Mouse (Mus musculus) heart, adult 2 months (tissue): Measurements from ENCODE around the gene Elmod2. TPM values are rescaled to one million over a fixed set of nuclear protein-coding genes. Genes with fewer than 3 reads are reported as not detected.

Source experiments
- DNase-seq, 2 experiments: peaks; one replicate each; pipeline ENCODE4 v3.0.0; 2021
- H3K27ac ChIP-seq: fragments of 200-600 bp; 2 replicates; pipeline ENCODE4 v1.8.1; 2022
- H3K27me3 ChIP-seq: fragments of 200-500 bp; 2 replicates; pipeline ENCODE4 v1.6.1; 2012; ENCODE audit warnings: mild to moderate bottlenecking, low read length, inconsistent platforms, mixed read lengths; ENCODE audit not compliant: control insufficient read depth, insufficient read depth
- H3K36me3 ChIP-seq: fragments of 200-500 bp; 2 replicates; pipeline ENCODE4 v1.6.1; 2012; ENCODE audit warnings: low read length, inconsistent platforms; ENCODE audit not compliant: control insufficient read depth, insufficient read depth
- H3K4me1 ChIP-seq: fragments of 200-500 bp; 2 replicates; pipeline ENCODE4 v1.6.1; 2011; ENCODE audit warnings: low read length; ENCODE audit not compliant: control insufficient read depth, insufficient read depth
- H3K4me3 ChIP-seq: fragments of 200-600 bp; 2 replicates; pipeline ENCODE4 v1.8.1; 2022
- H3K79me2 ChIP-seq: fragments of 200-500 bp; replicated peaks from 2 replicates; pipeline ENCODE4 v1.6.1; 2012; ENCODE audit warnings: mild to moderate bottlenecking, inconsistent platforms, low read length, moderate library complexity, mixed read lengths; ENCODE audit not compliant: control insufficient read depth, insufficient read depth
- H3K9ac ChIP-seq: fragments of 200-500 bp; 2 replicates; pipeline ENCODE4 v1.6.1; 2012; ENCODE audit warnings: low read depth, mild to moderate bottlenecking, control low read depth, inconsistent platforms, low read length, mixed read lengths
- CTCF ChIP-seq: fragments of 200-600 bp; IDR thresholded peaks from 2 replicates; pipeline ENCODE4 v1.8.1; 2022; ENCODE audit warnings: antibody characterized with exemption, mild to moderate bottlenecking, moderate library complexity
- EP300 ChIP-seq: fragments of 200-500 bp; IDR thresholded peaks from 2 replicates; pipeline ENCODE4 v1.6.1; 2011; ENCODE audit warnings: low read depth, low read length, control low read depth; ENCODE audit not compliant: insufficient read depth
- POLR2A ChIP-seq: fragments of 200-500 bp; IDR thresholded peaks from 2 replicates; pipeline ENCODE4 v1.6.1; 2011; ENCODE audit warnings: mild to moderate bottlenecking, low read depth, low read length, control low read depth; ENCODE audit not compliant: insufficient read depth
- WGBS: fragments of 180-500 bp; shearing (Covaris S2); methylation state at CpG from one replicate; pipeline ENCODE4 v1.1.7; 2018; 5-methylcytosine and 5-hydroxymethylcytosine counted together
- intact Hi-C: fragments of 180-260 bp; cut with DNase I; formaldehyde crosslinking; loops from one replicate; pipeline ENCODE4 v1.15.1; 2025
- long read RNA-seq: library from polyadenylated mRNA; stranded (forward); transcript quantifications from one replicate; pipeline ENCODE4 v2.0.0, GENCODE M21; 2021
- polyA plus RNA-seq: library from polyadenylated mRNA; depleted of rRNA; stranded (reverse); fragments of >200 nt; gene quantifications from 2 replicates; pipeline ENCODE4 v1.2.3, GENCODE M21; 2012; rRNA removed
- total RNA-seq, 2 experiments: library from RNA; stranded (reverse); gene quantifications; 2 replicates each; pipeline ENCODE4 v1.2.3; 2021

Gene Elmod2
- total RNA-seq (1 to 10 TPM; 7.7 to 8.3 TPM), polyA plus RNA-seq (2.7 and 5.9 TPM in 2 replicates)
- long read RNA-seq, full-length matches to known transcripts: 6 of 7 reads
- long read RNA-seq, partial matches to known transcripts: 0 of 7 reads
- long read RNA-seq, other reads (novel, unspliced or antisense): 1 of 7 reads

DNA sequence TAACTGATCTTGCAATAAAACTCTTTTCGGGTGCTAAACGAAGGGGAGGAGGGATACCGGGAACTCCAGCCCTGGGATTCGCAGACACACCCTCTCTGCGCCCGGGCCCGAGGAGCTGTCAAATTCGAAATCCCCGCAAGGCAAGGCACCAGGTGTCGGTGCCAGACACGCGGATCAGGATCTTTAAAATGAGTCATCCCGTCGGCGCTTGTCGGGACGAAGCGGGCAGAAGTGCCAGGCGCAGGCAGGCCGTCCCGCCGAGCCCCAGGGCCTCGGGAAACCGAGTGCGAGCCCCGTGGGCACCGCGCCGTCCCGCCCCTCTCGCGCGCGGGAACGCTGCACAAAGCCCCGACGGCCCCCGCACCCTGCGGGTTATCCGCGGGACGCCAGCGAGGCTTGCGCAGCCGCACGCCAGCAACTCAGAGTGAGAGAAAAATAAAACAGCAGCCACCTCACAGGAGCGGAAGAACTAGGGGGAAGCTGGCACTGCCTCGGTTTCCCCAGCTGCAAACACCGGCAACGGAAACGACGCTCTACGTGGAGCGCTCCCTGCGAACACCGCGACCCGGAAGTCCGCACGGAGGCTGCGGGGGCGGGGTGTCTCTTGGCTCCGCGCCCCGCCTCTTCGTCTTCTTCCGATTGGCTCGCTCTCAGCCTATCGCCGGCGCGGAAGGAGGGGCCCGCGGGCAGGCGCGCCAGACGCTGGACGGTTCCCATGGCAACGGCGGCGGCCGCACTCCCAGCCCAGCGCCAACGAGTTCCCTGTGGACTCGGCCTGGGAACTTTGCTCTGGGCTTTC lies at the start of gene Elmod2:
Gene Elmod2, minus strand, starts transcription at position 588 of the 799 bp plus-strand sequence.
- Histone ChIP-seq H3K4me1 (no peaks in the 10 kb centered on the region; the same call in 1 of the 2 replicates), H3K27ac (peak within 1 kb of the TSS; percentile 84)

DNA sequence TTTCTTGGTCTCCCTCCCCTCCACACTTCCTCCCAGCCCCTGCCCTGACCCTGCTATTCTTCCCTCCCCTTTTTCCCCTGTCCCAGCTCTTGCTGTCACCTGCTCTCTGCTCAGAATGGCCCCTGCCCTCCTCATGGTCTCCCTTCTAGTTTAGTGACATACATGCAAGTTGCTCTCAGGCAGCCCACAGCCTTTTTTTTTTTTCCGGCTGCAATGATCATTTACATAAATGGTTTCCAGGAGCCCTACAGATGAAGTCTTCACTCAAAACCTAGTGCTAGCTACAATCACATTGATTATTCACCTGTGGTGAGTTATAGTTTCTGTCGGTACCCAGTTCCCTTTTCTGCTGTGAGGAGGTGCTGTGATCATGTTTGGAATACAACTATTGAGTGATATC lies 48.7 kb upstream of the Elmod2 start:
- Histone ChIP-seq H3K9ac (no peak overlapping the region), H3K4me1 (no peaks in the 10 kb centered on the region), H3K4me3 (no peak overlapping the region), H3K79me2 (no peaks in the 10 kb centered on the region), H3K36me3 (no peaks in the 10 kb centered on the region), H3K27ac (no peak overlapping the region), H3K27me3 (no peaks in the 10 kb centered on the region)
- DNase-seq: no peak
- 72% methylated on average over 2 of the region's 2 CpGs for WGBS
- intact Hi-C loops: no loop called here
- no peak for TF ChIP-seq POLR2A
- TF ChIP-seq EP300: no peak
- TF ChIP-seq CTCF: no peak

More for the DNA sequence above, at the start of gene Elmod2:
- no peaks in the 10 kb centered on the region for H3K27me3 ChIP-seq
- H3K4me3 ChIP-seq: peak within 1 kb of the TSS; percentile 78
- no peaks in the 10 kb centered on the region for H3K36me3 ChIP-seq
- intact Hi-C loops: loop anchor here (2.0 to 5.0 kb wide), 2 partner anchors 111 to 260 kb away; no protein-coding TSS in a partner anchor
- peak; percentile 98 to 99 for DNase-seq
- peak within 1 kb of the TSS; percentile 83 for H3K9ac ChIP-seq
- no peaks in the 10 kb centered on the region for H3K79me2 ChIP-seq
- TF ChIP-seq CTCF: no peak
- 0 out of 2 replicates have a peak, but pooled peaks have one; percentile 31 for TF ChIP-seq EP300
- peak; percentile 87 for TF ChIP-seq POLR2A
- WGBS: under 1% methylated on average over 85 of the region's 85 CpGs

DNA sequence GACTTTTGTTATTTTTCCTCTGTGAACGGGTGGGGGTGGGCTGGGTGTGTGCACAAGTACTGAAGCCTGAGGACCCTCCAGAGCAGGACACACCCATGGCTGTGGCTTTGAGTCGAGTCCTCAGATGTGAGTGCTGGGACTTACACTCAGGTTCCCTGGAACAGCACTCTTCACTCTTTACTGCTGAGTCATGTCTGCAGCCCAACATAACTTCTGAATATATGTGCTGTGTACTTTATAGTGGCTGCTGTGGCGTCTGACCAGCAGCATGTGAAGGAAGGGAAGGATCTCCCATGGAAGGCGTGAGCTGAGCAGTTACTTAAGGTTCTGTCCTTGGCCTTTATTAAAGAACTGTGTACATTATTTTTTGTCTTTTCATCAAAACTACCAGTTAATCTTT lies 47.9 kb upstream of the Elmod2 start:
- H3K9ac ChIP-seq: no peak overlapping the region
- H3K4me1 ChIP-seq: no peaks in the 10 kb centered on the region
- H3K36me3 ChIP-seq: no peaks in the 10 kb centered on the region
- TF ChIP-seq POLR2A (no peak), CTCF (no peak), EP300 (no peak)
- no peaks in the 10 kb centered on the region for H3K79me2 ChIP-seq
- no peaks in the 10 kb centered on the region for H3K27me3 ChIP-seq
- no peak overlapping the region for H3K4me3 ChIP-seq
- no peak overlapping the region for H3K27ac ChIP-seq
- no peak for DNase-seq
- WGBS: 54% methylated on average over 4 of the region's 4 CpGs
- intact Hi-C loops: no loop called here

DNA sequence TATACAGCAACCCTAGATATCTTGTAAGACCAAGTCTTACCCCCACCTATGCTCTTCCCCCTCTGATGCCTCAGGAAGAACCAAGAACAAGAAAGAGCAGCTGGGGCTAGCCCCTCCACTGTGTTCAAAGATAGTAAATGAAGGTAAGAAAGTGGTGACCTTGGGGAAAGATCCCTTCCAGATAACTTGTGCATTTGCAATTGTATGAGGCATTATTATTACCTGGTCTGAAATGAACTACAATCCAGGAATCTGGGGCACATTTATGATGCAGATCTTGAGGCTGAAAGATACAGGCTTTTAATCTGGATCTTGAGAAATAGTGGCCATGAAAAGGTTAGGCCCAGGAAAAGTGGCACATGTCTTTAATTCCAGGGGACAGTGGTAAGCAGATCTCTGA lies 44.9 kb upstream of the Elmod2 start:
- intact Hi-C loops: no loop called here
- no peaks in the 10 kb centered on the region for H3K27me3 ChIP-seq
- H3K27ac ChIP-seq: no peak overlapping the region
- DNase-seq: no peak
- H3K79me2 ChIP-seq: no peaks in the 10 kb centered on the region
- H3K36me3 ChIP-seq: no peaks in the 10 kb centered on the region
- no peaks in the 10 kb centered on the region for H3K4me1 ChIP-seq
- no peak overlapping the region for H3K4me3 ChIP-seq
- H3K9ac ChIP-seq: no peak overlapping the region
- TF ChIP-seq CTCF (no peak), EP300 (no peak), POLR2A (no peak)

- no peak overlapping the region for H3K9ac ChIP-seq
- no peaks in the 10 kb centered on the region for H3K4me1 ChIP-seq
- no peaks in the 10 kb centered on the region for H3K27me3 ChIP-seq
- no peaks in the 10 kb centered on the region for H3K36me3 ChIP-seq
- no peaks in the 10 kb centered on the region for H3K79me2 ChIP-seq
- intact Hi-C loops: no loop called here
- 67% methylated on average over 7 of the region's 7 CpGs for WGBS
- TF ChIP-seq EP300 (no peak), POLR2A (no peak), CTCF (no peak)
- H3K27ac ChIP-seq: no peak overlapping the region
- H3K4me3 ChIP-seq: no peak overlapping the region
- DNase-seq: no peak
Observed at GRCm38 (mm10) chr8:83363156-83363769, 31.0 kb upstream of the Elmod2 start.
